Mouse (Mus musculus) liver, adult 2 months (tissue): ENCODE measurements around the gene Scgb1c1.
A peak's percentile ranks its signal among the peaks of the same experiment; 100 is the strongest.

Experiments used
- CTCF ChIP-seq: fragments of 200-500 bp; IDR thresholded peaks from 2 replicates; pipeline ENCODE4 v1.5.1; 2011; ENCODE audit warnings: low read depth, low read length, control low read depth
- POLR2A ChIP-seq: fragments of 200-500 bp; IDR thresholded peaks from 2 replicates; pipeline ENCODE4 v1.6.1; 2011; ENCODE audit warnings: low read length, control low read depth; ENCODE audit not compliant: insufficient read depth; ENCODE audit errors: extremely low read depth

DNA sequence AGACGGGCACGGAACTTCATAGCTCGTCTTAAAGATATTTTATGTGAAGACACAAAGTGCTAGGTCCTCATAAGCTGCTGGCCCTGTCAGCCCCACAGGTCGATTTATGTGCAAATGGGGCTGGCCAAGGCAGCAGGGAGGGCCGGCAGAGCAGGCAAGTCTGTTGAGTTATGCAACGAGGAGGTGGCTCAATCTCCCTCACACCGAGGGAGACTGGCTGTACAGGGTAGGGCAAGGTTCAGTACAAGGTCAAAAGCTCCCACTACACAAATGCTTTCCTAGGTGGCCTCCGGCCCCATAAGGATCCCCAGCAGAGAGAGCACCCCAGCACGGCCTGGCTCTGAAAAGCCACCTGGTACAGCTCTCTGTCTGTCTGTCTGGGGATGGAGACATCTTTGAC lies 8.0 kb downstream of the Scgb1c1 start:
- no peak for TF ChIP-seq CTCF
- TF ChIP-seq POLR2A, result 0 out of 2 replicates have a peak, but pooled peaks have one; percentile 6
